Mouse (Mus musculus) small intestine, adult 2 months (tissue): ENCODE measurements around the gene Tnik.

Experiments used
- CTCF ChIP-seq: fragments of 200-500 bp; IDR thresholded peaks from 2 replicates; pipeline ENCODE4 v1.5.1; 2012; ENCODE audit warnings: low read depth, mild to moderate bottlenecking, control low read depth, inconsistent platforms, low read length, moderate library complexity, mixed read lengths; ENCODE audit not compliant: insufficient replicate concordance, insufficient read length; ENCODE audit errors: extremely low read depth
- POLR2A ChIP-seq: fragments of 200-500 bp; IDR thresholded peaks from 2 replicates; pipeline ENCODE4 v1.6.1; 2012; ENCODE audit warnings: low read depth, mild to moderate bottlenecking, control low read depth, inconsistent platforms, low read length, moderate library complexity

DNA sequence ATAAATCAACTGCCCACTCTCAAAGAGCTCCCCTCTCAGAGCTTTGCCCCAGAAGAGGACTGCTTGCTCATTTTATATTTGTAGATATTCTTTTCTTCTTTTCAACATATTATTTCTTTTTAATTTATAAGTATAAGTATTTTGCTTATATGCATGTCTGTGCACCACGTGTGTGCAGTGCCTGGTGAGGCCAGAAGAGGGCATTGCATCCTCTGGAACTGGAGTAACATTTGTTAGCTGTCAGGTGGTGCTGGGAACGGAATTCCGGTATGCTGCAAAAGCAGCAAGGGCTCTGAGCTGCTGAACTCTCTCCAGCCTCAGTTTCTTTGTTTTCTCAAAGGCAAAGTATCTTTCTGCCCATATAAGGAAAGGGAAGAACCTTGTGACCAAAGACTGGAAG, 125.5 kb downstream of the Tnik start:
- TF ChIP-seq POLR2A (no peak), CTCF (no peak)
